Mouse (Mus musculus) forebrain, embryonic 10.5 days (tissue): ENCODE measurements at regions not wholly inside any gene's neighbourhood (a gene's known extent, or its start where the extent isn't known, plus 50 kb on each side); places are given as distances from the start of the nearest gene placed in this dataset.

ENCODE experiments used
- DNase-seq: peaks from one replicate; pipeline ENCODE4 v3.0.0-alpha.2; 2017; ENCODE audit warnings: low spot score; ENCODE audit errors: extremely low spot score
- H3K27ac ChIP-seq: fragments of 300-500 bp; sonication (generic); 2 replicates; pipeline ENCODE4 v1.5.1; 2016; ENCODE audit warnings: mild to moderate bottlenecking
- H3K27me3 ChIP-seq: fragments of 300-500 bp; sonication (generic); 2 replicates; pipeline ENCODE4 v1.6.1; 2016; ENCODE audit warnings: mild to moderate bottlenecking; ENCODE audit not compliant: poor library complexity, severe bottlenecking
- H3K36me3 ChIP-seq: fragments of 300-500 bp; sonication (generic); replicated peaks from 2 replicates; pipeline ENCODE4 v1.6.1; 2016; ENCODE audit warnings: mild to moderate bottlenecking, moderate library complexity
- H3K4me1 ChIP-seq: fragments of 300-500 bp; sonication (generic); 2 replicates; pipeline ENCODE4 v1.6.1; 2016
- H3K4me3 ChIP-seq: fragments of 300-500 bp; sonication (generic); 2 replicates; pipeline ENCODE4 v1.5.1; 2016; ENCODE audit warnings: mild to moderate bottlenecking, moderate library complexity
- H3K9me3 ChIP-seq: fragments of 300-500 bp; sonication (generic); 2 replicates; pipeline ENCODE4 v1.6.1; 2016; ENCODE audit warnings: mild to moderate bottlenecking, moderate library complexity
- WGBS: fragments of 180-500 bp; shearing (Covaris S2); methylation state at CpG from one replicate; pipeline ENCODE4 v1.1.7; 2016; 5-methylcytosine and 5-hydroxymethylcytosine counted together

DNA sequence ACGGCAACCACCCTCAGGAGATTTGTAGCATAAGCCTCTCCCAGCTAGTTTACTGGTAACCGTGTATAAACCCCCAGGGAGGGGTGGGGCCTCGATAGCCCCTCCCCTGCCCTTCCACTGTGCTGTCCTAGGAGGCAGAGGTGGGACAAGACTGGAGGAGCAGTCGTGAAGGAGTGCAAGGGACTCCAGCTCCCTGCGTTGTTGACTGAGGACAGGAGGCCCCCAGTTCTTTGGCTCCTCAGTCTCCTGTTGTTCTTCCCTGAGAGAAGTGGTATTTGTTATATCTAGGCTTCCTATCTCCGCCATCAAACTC, 58.5 kb upstream of the Zfp217 start:
- Histone ChIP-seq H3K4me1 (peaks cover 42% of the 10 kb centered on the region), H3K27me3 (peaks cover 12% of the 10 kb centered on the region; the same call in 1 of the 2 replicates), H3K36me3 (no peaks in the 10 kb centered on the region), H3K27ac (peak overlapping the region; percentile 84), H3K9me3 (no peaks in the 10 kb centered on the region), H3K4me3 (peak overlapping the region; percentile 53)
- WGBS: 9% methylated on average over 6 of the region's 6 CpGs
- no peak for DNase-seq

DNA sequence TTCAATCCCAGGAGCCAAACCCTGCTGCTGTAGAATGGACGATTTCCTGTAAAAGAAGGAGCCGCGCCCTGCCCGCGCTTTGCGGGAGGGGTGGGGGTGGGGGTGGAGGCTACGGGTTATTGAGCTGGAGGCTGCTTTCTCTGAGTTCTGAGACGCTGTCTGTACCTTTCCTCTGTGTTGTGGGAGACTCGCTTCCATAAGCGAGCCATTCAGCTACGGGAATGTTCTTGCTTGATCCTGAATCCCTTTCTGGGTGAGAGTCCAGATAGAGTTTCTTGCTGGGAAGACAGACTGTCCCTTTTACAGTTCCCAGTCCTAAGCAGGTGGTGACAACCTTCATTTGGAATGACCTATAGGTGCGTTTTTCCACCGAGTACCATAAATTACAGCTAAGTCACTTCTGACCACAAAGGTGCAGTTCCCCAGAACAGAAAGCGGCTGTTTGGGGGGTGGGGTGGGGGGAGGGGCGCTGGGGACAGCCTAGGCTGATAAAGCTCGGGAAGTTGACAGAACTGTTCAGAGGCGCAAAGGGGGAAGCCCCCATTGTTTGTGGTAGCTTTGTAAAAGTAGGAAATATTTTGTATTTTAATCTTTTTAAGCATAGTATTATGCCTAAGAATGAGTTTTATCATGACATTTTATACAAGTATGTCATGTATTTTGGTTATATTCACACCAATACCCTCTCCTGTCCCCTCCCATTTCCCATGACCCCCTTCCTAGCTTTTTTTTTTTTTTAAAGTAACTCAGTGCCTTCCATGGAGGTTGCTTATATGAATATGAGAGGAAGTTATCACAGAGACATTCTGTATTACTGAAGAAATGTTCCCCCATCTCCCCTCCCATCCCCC, 57.9 kb upstream of the Zfp217 start:
- H3K27ac ChIP-seq: peak overlapping the region; percentile 84
- peak overlapping the region; percentile 53 for H3K4me3 ChIP-seq
- peaks cover 37% of the 10 kb centered on the region for H3K4me1 ChIP-seq
- under 1% methylated on average over 17 of the region's 17 CpGs for WGBS
- H3K36me3 ChIP-seq: no peaks in the 10 kb centered on the region
- peak; percentile 28 for DNase-seq
- peaks cover 12% of the 10 kb centered on the region; the same call in 1 of the 2 replicates for H3K27me3 ChIP-seq
- H3K9me3 ChIP-seq: no peaks in the 10 kb centered on the region

DNA sequence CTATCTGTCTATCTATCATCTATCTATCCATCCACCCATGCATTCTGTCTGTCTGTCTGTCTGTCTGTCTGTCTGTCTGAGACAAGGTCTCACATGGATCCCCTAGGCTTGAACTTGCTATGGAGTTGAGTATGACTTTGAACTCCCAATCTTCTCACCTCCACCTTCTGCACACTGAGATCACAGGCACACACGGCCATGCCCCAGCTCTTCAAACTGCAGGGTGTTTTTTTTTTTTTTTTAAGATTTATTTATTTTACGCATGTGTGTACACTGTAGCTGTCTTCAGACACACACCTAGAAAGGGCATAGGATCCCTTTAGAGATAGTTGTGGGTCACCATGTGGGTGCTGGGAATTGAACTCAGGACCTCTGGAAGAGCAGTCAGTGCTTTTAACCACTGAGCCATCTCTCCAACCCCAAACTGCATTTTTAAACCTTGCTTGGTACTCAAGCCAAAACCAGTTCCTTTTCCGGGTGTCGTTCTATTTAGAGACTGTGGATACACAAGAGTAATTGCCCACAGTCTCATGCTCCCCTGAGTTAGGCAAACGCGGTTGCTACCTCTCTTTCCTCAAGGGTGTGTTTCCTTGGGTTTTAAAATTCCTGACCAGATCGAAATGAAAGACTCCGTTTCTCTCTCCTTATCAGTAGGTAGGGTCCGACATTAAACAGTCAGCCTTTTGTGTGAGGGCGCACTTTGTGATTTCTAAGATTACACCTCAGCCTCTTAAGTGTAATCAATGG, 57.0 kb upstream of the Zfp217 start:
- H3K27ac ChIP-seq: peak overlapping the region; percentile 84
- H3K27me3 ChIP-seq: peaks cover 12% of the 10 kb centered on the region; the same call in 1 of the 2 replicates
- DNase-seq: no peak
- H3K4me3 ChIP-seq: peak overlapping the region; percentile 53
- H3K36me3 ChIP-seq: no peaks in the 10 kb centered on the region
- no peaks in the 10 kb centered on the region for H3K9me3 ChIP-seq
- H3K4me1 ChIP-seq: peaks cover 28% of the 10 kb centered on the region
- WGBS: 36% methylated on average over 10 of the region's 10 CpGs

DNA sequence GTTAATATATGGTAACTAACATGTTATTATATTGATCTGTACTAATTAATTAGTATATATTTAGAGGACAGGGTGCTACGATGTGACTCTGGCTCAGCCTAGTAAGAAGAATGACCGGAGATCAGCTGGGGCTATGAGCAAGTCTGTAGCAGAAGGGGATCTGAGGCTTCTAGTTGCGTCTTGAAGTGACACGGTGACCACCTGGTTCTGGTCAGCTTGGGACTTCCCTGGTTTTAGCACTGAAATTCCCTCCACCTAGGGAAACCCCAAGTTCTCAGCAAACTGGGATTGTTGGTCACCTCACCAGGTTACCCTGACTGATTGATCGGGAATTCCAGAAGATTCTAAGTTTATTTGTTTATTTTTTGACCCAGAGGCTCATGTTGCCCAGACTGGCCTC, 55.6 kb upstream of the Zfp217 start:
- H3K9me3 ChIP-seq: no peaks in the 10 kb centered on the region
- peaks cover 12% of the 10 kb centered on the region; the same call in 1 of the 2 replicates for H3K27me3 ChIP-seq
- WGBS: 91% methylated on average over 5 of the region's 5 CpGs
- DNase-seq: no peak
- H3K4me3 ChIP-seq: no peak overlapping the region
- no peak overlapping the region for H3K27ac ChIP-seq
- no peaks in the 10 kb centered on the region for H3K36me3 ChIP-seq
- peaks cover 21% of the 10 kb centered on the region for H3K4me1 ChIP-seq

DNA sequence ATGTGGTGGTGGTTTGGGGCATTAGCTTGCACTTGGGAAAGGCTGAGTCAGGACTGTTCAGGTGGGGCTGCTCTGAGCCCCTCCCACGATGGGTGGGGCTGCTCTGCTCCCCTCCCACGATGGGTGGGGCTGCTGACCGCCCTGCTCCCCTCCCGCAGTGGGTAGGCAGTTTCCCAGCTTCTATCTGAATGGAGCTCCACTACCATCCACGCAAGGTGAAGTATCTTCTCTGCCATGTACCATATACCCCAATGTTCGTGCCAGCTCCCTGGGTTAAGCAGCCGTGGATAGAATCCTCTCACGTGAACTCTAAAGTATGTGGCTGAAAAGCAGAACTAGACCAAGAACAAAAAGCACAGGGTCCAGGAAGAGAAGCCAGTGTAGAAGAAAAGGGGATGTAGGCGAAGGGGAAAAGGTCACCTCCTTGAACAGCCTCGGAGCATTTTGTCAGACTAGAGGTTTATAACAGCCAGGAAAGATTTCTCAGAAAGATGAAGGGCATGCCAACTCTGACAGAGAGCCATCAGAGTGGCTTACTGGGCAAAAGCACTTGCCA, 54.0 kb upstream of the Zfp217 start:
- H3K27me3 ChIP-seq: peaks cover 7% of the 10 kb centered on the region; the same call in 1 of the 2 replicates
- WGBS: 78% methylated on average over 10 of the region's 10 CpGs
- no peaks in the 10 kb centered on the region for H3K9me3 ChIP-seq
- H3K4me3 ChIP-seq: no peak overlapping the region
- no peaks in the 10 kb centered on the region for H3K36me3 ChIP-seq
- H3K27ac ChIP-seq: no peak overlapping the region
- H3K4me1 ChIP-seq: peaks cover 19% of the 10 kb centered on the region
- no peak for DNase-seq
